Mouse (Mus musculus) hindbrain, embryonic 12.5 days (tissue): ENCODE measurements around the gene Pom121l2. TPM values are rescaled to one million over a fixed set of nuclear protein-coding genes. Genes with fewer than 3 reads are reported as not detected.
A peak's percentile ranks its signal among the peaks of the same experiment; 100 is the strongest.

Source experiments
- ATAC-seq: fragments of 200-750 bp; cut with Nextera tagmentation; 2 replicates; pipeline ENCODE4 v1.8.0; 2017; ENCODE audit warnings: moderate TSS enrichment; ENCODE audit not compliant: low FRiP score
- H3K27ac ChIP-seq: fragments of 300-500 bp; sonication (generic); 2 replicates; pipeline ENCODE4 v1.5.1; 2016; ENCODE audit warnings: mild to moderate bottlenecking
- H3K27me3 ChIP-seq: fragments of 300-500 bp; sonication (generic); 2 replicates; pipeline ENCODE4 v1.6.1; 2016; ENCODE audit warnings: mild to moderate bottlenecking
- H3K36me3 ChIP-seq: fragments of 300-500 bp; sonication (generic); 2 replicates; pipeline ENCODE4 v1.6.1; 2016; ENCODE audit warnings: mild to moderate bottlenecking
- H3K4me1 ChIP-seq: fragments of 300-500 bp; sonication (generic); 2 replicates; pipeline ENCODE4 v1.6.1; 2016
- H3K4me2 ChIP-seq: fragments of 300-500 bp; sonication (generic); replicated peaks from 2 replicates; pipeline ENCODE4 v1.6.1; 2016; ENCODE audit warnings: mild to moderate bottlenecking
- H3K4me3 ChIP-seq: fragments of 300-500 bp; sonication (generic); 2 replicates; pipeline ENCODE4 v1.5.1; 2016; ENCODE audit warnings: mild to moderate bottlenecking
- H3K9ac ChIP-seq: fragments of 300-500 bp; sonication (generic); 2 replicates; pipeline ENCODE4 v1.6.1; 2016; ENCODE audit warnings: mild to moderate bottlenecking, moderate library complexity
- H3K9me3 ChIP-seq: fragments of 300-500 bp; sonication (generic); replicated peaks from 2 replicates; pipeline ENCODE4 v1.6.1; 2016; ENCODE audit warnings: mild to moderate bottlenecking
- whole genome bisulfite sequencing: fragments of 180-500 bp; shearing (Covaris S2); methylation state at CpG from one replicate; pipeline ENCODE4 v1.1.7; 2016; 5-methylcytosine and 5-hydroxymethylcytosine counted together
- polyA plus RNA-seq: library from polyadenylated mRNA; unstranded; fragments of >200 nt; fragmentation: Nextera tagmentation; extraction: Ambion mirVana; gene quantifications from 2 replicates; pipeline ENCODE4 v1.2.1, GENCODE M21; 2016

Pom121l2 gene
- polyA plus RNA-seq, 1 experiment from 2014 or later: 0.14 TPM

DNA sequence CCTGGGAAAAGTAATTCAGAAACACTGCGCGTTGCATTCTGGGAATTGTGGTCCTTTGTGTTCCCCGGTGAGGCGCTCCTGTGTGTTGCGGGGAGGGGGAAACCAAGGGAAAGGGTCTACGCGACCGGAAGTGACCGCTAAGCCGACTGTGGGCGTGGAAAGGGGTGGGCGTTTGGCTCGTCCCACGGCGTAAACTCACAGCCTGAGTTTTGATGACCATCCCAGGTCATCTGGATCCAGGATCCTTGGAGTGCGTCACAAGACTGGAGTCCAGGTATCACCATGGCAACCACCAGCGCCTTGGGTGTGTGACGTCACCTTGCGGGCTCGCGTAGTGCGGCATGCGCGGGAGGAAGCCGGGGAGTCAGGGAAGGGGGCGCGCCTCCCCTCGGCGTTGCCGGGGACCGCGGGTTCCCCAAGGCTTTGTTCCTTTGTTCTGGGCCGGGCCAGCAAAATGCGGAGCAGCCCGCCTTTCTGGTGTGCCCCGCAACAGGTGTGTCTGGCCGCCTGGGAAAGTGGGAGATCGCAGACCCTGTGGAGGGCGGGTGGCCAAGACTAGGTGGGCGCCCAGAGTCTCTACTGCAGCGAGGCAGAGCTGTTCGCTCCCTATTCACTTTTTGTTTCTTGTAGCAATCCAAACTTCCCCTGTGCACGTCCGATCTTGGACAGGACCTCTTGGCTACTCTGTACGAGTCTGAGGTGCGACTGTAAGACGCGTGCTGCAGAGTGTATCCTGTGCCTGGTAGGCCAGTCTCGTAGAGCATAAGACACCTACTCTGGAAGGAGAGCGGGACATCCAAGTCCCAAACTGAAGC lies 35.9 kb upstream of the Pom121l2 start, which contains the start of gene Zfp184:
Zfp184 (plus strand) TSS at position 169 of the 815 bp plus-strand sequence.
- under 1% methylated on average over 50 of the region's 50 CpGs for WGBS
- peak; percentile 97 for ATAC-seq
- Histone ChIP-seq H3K9ac (peak within 1 kb of the TSS; percentile 78), H3K4me2 (peak within 1 kb of the TSS; percentile 84), H3K4me1 (peaks cover 12% of the 10 kb centered on the region), H3K27me3 (no peaks in the 10 kb centered on the region), H3K4me3 (peak within 1 kb of the TSS; percentile 78), H3K36me3 (peaks cover 13% of the 10 kb centered on the region), H3K27ac (peak within 1 kb of the TSS; percentile 68), H3K9me3 (no peaks in the 10 kb centered on the region)

DNA sequence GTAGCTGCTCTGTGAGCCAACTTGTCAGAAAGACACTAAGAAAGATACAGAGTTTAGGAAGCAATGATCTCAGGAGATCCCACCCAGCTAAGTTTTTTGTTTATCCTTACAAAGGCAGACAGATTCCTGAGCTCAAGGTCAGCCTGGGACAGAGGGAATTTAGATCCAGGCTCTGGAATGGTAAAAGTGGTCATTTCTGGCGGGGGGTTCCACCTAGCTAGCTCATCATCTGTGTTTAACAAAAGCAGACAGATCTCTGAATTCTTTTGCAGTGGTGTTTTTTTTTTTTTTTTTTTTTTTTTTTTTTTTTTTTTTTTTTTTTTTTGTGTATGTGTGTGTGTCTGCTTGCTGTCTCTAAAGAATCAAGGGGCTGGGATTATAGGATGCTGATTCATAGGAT lies 11.7 kb upstream of the Pom121l2 start:
- Histone ChIP-seq H3K4me1 (no peaks in the 10 kb centered on the region), H3K27me3 (0 out of 2 replicates have a peak, but pooled peaks cover 3% of the 10 kb centered on the region), H3K9me3 (no peaks in the 10 kb centered on the region), H3K4me3 (no peak overlapping the region), H3K4me2 (no peak overlapping the region), H3K36me3 (no peaks in the 10 kb centered on the region), H3K27ac (no peak overlapping the region), H3K9ac (no peak overlapping the region)
- no peak for ATAC-seq
- WGBS: 57% methylated on average over 1 of the region's 1 CpGs

DNA sequence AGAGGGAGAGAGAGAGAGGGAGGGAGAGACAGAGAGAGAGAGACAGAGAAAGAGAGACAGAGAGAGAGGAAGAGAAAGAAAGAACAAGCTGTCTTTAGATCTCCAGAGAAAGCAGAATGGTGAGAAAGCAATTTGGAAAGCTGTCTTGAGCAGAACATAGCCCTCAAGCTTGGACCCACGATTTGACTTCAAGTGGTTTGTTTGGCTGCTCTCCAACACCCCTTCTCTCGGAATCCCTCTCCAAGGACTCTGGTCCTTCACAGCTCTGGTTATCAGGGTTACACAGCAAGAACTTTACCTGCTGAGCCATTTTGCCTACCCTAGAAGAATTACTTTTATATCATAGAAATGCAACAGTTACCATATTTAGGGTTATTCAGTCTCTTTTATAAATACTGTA lies 11.2 kb upstream of the Pom121l2 start:
- no peak overlapping the region for H3K27ac ChIP-seq
- no peak for ATAC-seq
- H3K9ac ChIP-seq: no peak overlapping the region
- no peaks in the 10 kb centered on the region for H3K4me1 ChIP-seq
- WGBS: 63% methylated on average over 2 of the region's 2 CpGs
- no peak overlapping the region for H3K4me2 ChIP-seq
- 0 out of 2 replicates have a peak, but pooled peaks cover 3% of the 10 kb centered on the region for H3K27me3 ChIP-seq
- no peaks in the 10 kb centered on the region for H3K36me3 ChIP-seq
- H3K9me3 ChIP-seq: no peaks in the 10 kb centered on the region
- no peak overlapping the region for H3K4me3 ChIP-seq

DNA sequence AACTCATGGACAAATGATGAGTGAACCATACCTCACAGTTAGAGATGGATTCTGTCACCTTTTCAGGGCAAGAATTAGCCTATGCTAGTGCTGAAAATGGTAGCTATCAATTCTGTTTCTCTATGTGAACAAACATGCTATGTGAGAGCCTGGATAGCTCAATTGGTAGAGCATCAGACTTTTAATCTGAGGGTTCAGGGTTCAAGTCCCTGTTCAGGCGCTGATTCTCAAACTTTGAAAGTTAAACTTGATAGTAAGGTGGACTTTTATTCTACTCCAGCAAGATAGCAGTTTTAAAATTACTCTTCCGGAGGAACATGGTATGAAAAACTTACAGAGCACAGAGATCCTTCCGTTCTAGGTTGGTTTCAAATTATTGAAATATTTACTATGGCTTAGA lies 9.4 kb upstream of the Pom121l2 start:
- H3K4me2 ChIP-seq: no peak overlapping the region
- ATAC-seq: no peak
- no peak overlapping the region for H3K27ac ChIP-seq
- H3K4me1 ChIP-seq: no peaks in the 10 kb centered on the region
- H3K4me3 ChIP-seq: no peak overlapping the region
- 34% methylated on average over 3 of the region's 3 CpGs for WGBS
- no peaks in the 10 kb centered on the region for H3K9me3 ChIP-seq
- no peaks in the 10 kb centered on the region for H3K36me3 ChIP-seq
- H3K9ac ChIP-seq: no peak overlapping the region
- H3K27me3 ChIP-seq: 0 out of 2 replicates have a peak, but pooled peaks cover 3% of the 10 kb centered on the region

DNA sequence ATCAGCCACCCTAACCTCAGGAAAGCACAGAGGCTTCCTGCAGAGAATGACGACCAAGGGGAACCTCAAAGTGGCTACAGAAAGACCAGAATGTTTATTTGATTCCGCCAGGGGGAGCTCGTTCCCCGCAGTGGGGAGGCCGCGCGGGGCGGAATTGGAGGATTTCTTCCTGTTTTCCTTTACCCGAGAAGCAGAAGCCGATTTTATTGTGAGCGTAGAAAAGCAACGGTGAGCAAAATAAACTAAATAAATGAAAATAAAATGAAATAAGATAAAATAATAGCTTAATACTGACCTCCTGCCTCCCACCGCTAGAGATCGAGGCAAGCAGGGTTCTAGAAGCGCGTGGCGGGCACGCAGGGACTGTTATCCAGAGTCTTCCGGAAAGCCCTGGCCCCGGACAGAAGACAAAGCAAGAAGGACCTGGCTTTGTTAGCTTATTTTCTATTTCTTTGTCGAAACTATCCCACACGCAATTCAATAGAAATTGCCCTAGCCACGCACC lies 6.7 kb upstream of the Pom121l2 start:
- no peaks in the 10 kb centered on the region for H3K36me3 ChIP-seq
- peak; percentile 93 for ATAC-seq
- peaks cover 15% of the 10 kb centered on the region for H3K27me3 ChIP-seq
- H3K9ac ChIP-seq: peak overlapping the region; percentile 62
- under 1% methylated on average over 23 of the region's 23 CpGs for WGBS
- no peaks in the 10 kb centered on the region for H3K9me3 ChIP-seq
- no peaks in the 10 kb centered on the region for H3K4me1 ChIP-seq
- peak overlapping the region; percentile 32 for H3K4me2 ChIP-seq
- peak overlapping the region; percentile 42 for H3K4me3 ChIP-seq
- peak overlapping the region; percentile 84 for H3K27ac ChIP-seq

DNA sequence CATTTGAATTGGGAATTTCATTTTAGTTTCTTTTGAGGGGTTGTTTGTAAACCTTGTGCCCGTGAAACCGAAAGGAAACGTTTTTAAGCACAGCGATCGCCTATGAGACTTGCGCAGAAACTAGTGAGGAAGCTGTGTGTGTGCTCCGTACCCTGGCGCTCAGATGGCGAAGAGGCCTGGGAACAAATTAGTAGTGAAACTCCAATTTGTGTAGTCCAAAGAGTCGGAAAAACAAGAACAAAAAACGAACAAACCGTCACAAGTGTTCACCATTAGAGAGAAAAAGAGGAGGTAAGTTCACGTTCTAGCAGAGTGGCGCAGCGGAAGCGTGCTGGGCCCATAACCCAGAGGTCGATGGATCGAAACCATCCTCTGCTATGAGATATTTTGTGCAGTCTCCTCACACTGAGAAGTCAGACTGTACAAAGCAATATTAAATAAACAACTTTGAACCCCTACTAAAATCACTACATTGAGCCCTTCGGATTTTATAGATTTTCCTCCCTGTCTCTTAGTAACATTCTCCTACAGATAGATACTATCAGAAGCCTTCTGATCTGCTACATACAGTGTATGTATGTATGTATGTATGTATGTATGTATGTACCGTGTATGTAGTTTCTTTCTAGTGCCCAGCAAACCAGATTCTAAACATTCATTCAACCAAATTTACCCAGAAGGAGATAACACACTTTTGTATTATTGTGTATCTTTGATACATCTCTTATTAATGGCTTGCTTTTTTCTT lies 6.1 kb upstream of the Pom121l2 start:
- Histone ChIP-seq H3K4me2 (peak overlapping the region; percentile 32), H3K27ac (peak overlapping the region; percentile 84), H3K9ac (peak overlapping the region; percentile 62), H3K27me3 (peaks cover 21% of the 10 kb centered on the region), H3K36me3 (no peaks in the 10 kb centered on the region), H3K4me1 (no peaks in the 10 kb centered on the region), H3K4me3 (peak overlapping the region; percentile 42), H3K9me3 (no peaks in the 10 kb centered on the region)
- WGBS: 5% methylated on average over 20 of the region's 20 CpGs
- ATAC-seq: peak; percentile 91

DNA sequence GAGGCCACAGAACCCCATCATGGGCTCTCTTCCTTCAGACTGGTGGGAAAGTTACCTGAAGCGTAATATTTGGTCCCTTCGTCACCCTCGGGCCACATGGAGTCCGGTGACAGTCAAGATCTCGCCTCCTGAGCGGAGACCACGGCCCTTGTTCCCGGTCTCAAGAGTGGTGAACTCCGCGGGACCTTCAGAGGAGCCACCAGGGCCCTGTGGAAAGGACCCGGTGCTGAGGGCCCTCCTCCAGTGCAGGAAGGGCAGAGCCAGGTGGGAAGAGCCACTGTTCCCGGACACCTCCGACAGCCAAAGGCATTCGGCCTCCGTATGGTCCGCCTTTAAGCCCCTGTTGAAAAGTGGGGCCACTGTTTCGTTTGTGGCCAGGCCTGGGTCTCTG lies 804 bp downstream of the Pom121l2 start:
- Histone ChIP-seq H3K27ac (no peak overlapping the region), H3K36me3 (no peaks in the 10 kb centered on the region), H3K9me3 (no peaks in the 10 kb centered on the region), H3K4me2 (peak overlapping the region; percentile 97), H3K4me3 (peak overlapping the region; percentile 52), H3K27me3 (peaks cover 83% of the 10 kb centered on the region), H3K4me1 (peaks cover 10% of the 10 kb centered on the region), H3K9ac (peak overlapping the region; percentile 67)
- ATAC-seq: no peak
- 2% methylated on average over 17 of the region's 17 CpGs for WGBS

DNA sequence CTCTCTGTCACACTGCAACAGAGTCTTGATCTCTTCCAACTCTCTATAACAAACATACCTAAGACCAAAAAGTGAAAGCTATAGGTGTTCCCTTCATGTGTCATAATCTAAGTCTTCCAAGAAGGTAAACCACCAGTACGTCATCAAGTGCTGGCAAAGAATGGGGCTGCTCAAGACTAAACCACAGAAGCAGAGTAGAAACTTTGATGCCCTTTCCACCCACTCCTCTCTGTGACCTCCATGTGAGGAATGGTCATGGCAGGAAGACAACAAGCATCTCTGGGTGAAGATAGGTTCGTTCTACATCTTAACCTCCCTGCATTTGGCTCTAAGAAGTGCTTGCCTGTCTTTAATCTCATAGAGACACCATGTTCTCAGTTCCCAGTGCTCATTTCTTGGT lies 3.5 kb downstream of the Pom121l2 start:
- WGBS: 85% methylated on average over 2 of the region's 2 CpGs
- ATAC-seq: no peak
- Histone ChIP-seq H3K9ac (no peak overlapping the region), H3K4me1 (peaks cover 10% of the 10 kb centered on the region), H3K36me3 (no peaks in the 10 kb centered on the region), H3K27me3 (peaks cover 71% of the 10 kb centered on the region), H3K4me2 (no peak overlapping the region), H3K4me3 (no peak overlapping the region), H3K9me3 (no peaks in the 10 kb centered on the region), H3K27ac (no peak overlapping the region)

DNA sequence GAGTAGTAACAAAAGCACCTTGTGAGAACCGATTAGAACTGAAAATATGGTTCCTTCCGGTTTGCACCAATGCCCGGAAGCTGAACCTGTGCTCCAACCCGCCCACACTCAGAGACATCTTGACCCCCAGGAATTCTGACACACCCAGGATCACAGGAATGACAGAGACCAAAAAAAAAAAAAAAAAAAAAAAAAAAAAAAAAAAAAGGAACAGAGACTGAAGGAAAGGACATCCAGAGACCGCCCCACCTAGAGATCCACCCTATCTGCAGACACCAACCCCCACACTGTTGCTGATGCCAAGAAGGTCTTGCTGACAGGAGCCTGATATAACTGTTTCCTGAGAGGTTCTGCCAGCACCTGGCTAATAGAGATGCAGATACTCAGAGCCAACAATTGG lies 11.6 kb downstream of the Pom121l2 start:
- 80% methylated on average over 5 of the region's 5 CpGs for WGBS

DNA sequence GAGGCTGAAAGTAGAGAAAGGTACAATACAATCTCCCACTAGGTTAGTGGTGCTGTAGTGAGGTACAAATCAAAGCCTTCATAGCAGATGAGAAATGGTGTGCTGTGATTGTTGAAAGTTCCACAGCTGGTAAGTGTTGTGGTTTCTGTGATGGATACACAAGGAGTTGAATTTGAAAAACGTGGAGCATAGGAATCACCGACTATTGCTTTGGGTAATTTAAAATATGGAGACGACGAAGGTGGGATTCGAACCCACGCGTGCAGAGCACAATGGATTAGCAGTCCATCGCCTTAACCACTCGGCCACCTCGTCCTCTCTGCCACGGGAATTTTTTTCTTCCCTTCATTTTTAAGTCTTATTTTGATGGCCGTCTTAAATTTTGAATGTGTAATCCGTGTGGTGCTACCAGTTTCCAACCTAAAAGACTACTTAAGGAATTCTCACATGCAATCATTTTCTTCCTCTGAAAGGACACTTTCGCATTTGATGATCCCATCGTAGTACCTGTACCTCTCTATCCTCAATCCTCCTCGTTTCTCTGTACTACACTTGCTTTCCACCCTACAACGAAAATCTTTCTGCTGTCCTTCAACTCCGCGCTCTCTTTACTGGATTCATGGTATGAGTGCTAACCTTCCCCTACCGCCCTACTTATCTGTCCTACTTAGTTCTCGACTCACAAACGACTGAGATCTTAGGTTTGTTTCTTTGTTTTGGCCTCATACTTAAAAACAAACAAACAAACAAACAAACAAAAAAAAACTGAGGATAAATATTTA lies 13.2 kb downstream of the Pom121l2 start:
- H3K27me3 ChIP-seq: peaks cover 60% of the 10 kb centered on the region
- whole genome bisulfite sequencing: 1% methylated on average over 22 of the region's 22 CpGs

More for the DNA sequence above, 11.6 kb downstream of the Pom121l2 start:
- ATAC-seq: no peak
- H3K9me3 ChIP-seq: no peaks in the 10 kb centered on the region
- peaks cover 44% of the 10 kb centered on the region for H3K27me3 ChIP-seq
- H3K36me3 ChIP-seq: no peaks in the 10 kb centered on the region
- no peak overlapping the region for H3K27ac ChIP-seq
- H3K4me3 ChIP-seq: no peak overlapping the region
- H3K4me1 ChIP-seq: peaks cover 10% of the 10 kb centered on the region
- H3K4me2 ChIP-seq: no peak overlapping the region
- H3K9ac ChIP-seq: no peak overlapping the region

DNA sequence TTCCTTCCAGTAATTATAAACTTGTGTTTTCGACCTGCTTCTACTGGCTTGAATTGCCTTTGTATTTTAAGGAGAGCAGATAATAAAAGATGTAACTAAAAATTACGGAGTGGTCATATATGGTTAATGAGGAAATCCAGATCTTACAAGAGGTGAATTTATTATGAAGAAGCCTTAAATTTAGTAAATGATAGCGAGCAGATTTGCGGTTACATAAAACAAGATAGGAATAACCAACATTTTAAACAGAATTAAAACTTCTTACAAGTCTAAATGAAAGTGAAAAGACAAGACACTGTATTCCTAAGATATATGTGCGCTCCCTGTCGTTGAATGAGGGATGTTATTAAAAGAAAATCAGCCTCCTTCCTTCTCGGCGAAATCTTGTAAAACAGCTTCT lies 13.9 kb downstream of the Pom121l2 start:
- H3K9ac ChIP-seq: no peak overlapping the region
- no peaks in the 10 kb centered on the region for H3K9me3 ChIP-seq
- peak overlapping the region; percentile 45 for H3K4me2 ChIP-seq
- H3K4me1 ChIP-seq: peaks cover 10% of the 10 kb centered on the region
- H3K36me3 ChIP-seq: no peaks in the 10 kb centered on the region
- WGBS: 4% methylated on average over 8 of the region's 8 CpGs
- ATAC-seq: no peak
- peak overlapping the region; percentile 28 for H3K4me3 ChIP-seq
- no peak overlapping the region for H3K27ac ChIP-seq
- peaks cover 68% of the 10 kb centered on the region for H3K27me3 ChIP-seq

More for the DNA sequence above, 13.2 kb downstream of the Pom121l2 start:
- H3K9me3 ChIP-seq: no peaks in the 10 kb centered on the region
- ATAC-seq: no peak
- no peak overlapping the region for H3K9ac ChIP-seq
- no peak overlapping the region for H3K4me3 ChIP-seq
- no peaks in the 10 kb centered on the region for H3K36me3 ChIP-seq
- H3K4me2 ChIP-seq: no peak overlapping the region
- peaks cover 10% of the 10 kb centered on the region for H3K4me1 ChIP-seq
- H3K27ac ChIP-seq: no peak overlapping the region
